Mouse (Mus musculus) megakaryocyte progenitor cell, adult 5-6 weeks (primary cell): ENCODE measurements around the gene Tfrc. TPM values are rescaled to one million over a fixed set of nuclear protein-coding genes. Genes with fewer than 3 reads are reported as not detected.

Experiments
- total RNA-seq, 2 experiments: library from RNA; stranded (forward) in 1 of 2; stranded (reverse) in 1 of 2; fragments of 157-497, 149-512 nt in 1 of 2; fragments of 200-1000 nt in 1 of 2; gene quantifications; 2 replicates each; pipeline versions ENCODE4 v1.2.3 to v1.2.4; 2015 to 2017

Gene Tfrc
- total RNA-seq, 2 experiments from 2014 or later, result 110 to 138 TPM

Other genes with a start within 250 kb of the Tfrc start
- gene Tm4sf19, start 208.4 kb upstream of the Tfrc start, total RNA-seq (2015), result not detected in 2 replicates
- gene Tm4sf19, start 208.4 kb upstream of the Tfrc start, total RNA-seq (2017), result not detected in 2 replicates
- gene Tctex1d2, start 189.2 kb upstream of the Tfrc start, total RNA-seq (2015), result 41.0 and 43.7 TPM in 2 replicates
- gene Tctex1d2, start 189.2 kb upstream of the Tfrc start, total RNA-seq (2017), result 37.6 and 41.4 TPM in 2 replicates
- gene Pcyt1a, start 178.0 kb upstream of the Tfrc start, total RNA-seq (2015), result 50.2 and 58.1 TPM in 2 replicates
- 74.4 and 99.1 TPM in 2 replicates for gene Pcyt1a, start 178.0 kb upstream of the Tfrc start, total RNA-seq (2017)
- gene Slc51a, start 121.0 kb upstream of the Tfrc start, total RNA-seq (2015), result not detected in 2 replicates
- gene Slc51a, start 121.0 kb upstream of the Tfrc start, total RNA-seq (2017), result 0.04 and 0.17 TPM in 2 replicates
- gene Zdhhc19, start 112.7 kb upstream of the Tfrc start, total RNA-seq (2015), result not detected in 2 replicates
- gene Zdhhc19, start 112.7 kb upstream of the Tfrc start, total RNA-seq (2017), result not detected in 2 replicates
- gene Tnk2, start 35.0 kb downstream of the Tfrc start, total RNA-seq (2015), result 5.9 and 6.9 TPM in 2 replicates
- 8.0 and 15.5 TPM in 2 replicates for gene Tnk2, start 35.0 kb downstream of the Tfrc start, total RNA-seq (2017)
- not detected in 2 replicates for gene Muc4, start 127.0 kb downstream of the Tfrc start, total RNA-seq (2015)
- not detected in 2 replicates for gene Muc4, start 127.0 kb downstream of the Tfrc start, total RNA-seq (2017)
- not detected in 2 replicates for gene Muc20, start 188.5 kb downstream of the Tfrc start, total RNA-seq (2015)
- gene Muc20, start 188.5 kb downstream of the Tfrc start, total RNA-seq (2017), result not detected in 2 replicates
- not detected in 2 replicates for gene Smbd1, start 201.6 kb downstream of the Tfrc start, total RNA-seq (2015)
- gene Smbd1, start 201.6 kb downstream of the Tfrc start, total RNA-seq (2017), result not detected in 2 replicates